Mouse (Mus musculus) cerebellum, adult 2 months (tissue): ENCODE results near the gene Iqgap1. TPM values are rescaled to one million over a fixed set of nuclear protein-coding genes. Genes with fewer than 3 reads are reported as not detected.

Experiments used
- DNase-seq, 2 experiments: peaks; one replicate each; pipeline ENCODE4 v3.0.0; 2021
- H3K27ac ChIP-seq: fragments of 200-500 bp; 2 replicates; pipeline ENCODE4 v1.5.1; 2012; ENCODE audit warnings: low read length, control low read depth, inconsistent platforms; ENCODE audit not compliant: insufficient read depth
- H3K27me3 ChIP-seq: fragments of 200-500 bp; 2 replicates; pipeline ENCODE4 v1.6.1; 2012; ENCODE audit warnings: inconsistent platforms, mild to moderate bottlenecking, low read length, moderate library complexity; ENCODE audit not compliant: control insufficient read depth, insufficient read depth
- H3K4me1 ChIP-seq: fragments of 200-500 bp; 2 replicates; pipeline ENCODE4 v1.6.1; 2011; ENCODE audit warnings: low read length; ENCODE audit not compliant: control insufficient read depth, insufficient read depth
- H3K4me3 ChIP-seq: fragments of 200-500 bp; replicated peaks from 2 replicates; pipeline ENCODE3; 2011; ENCODE audit warnings: mild to moderate bottlenecking, low read depth, low read length, control low read depth; ENCODE audit not compliant: insufficient read depth
- CTCF ChIP-seq: fragments of 200-500 bp; IDR thresholded peaks from 2 replicates; pipeline ENCODE4 v1.5.1; 2011; ENCODE audit warnings: low read depth, mild to moderate bottlenecking, control low read depth, low read length, moderate library complexity, borderline replicate concordance; ENCODE audit not compliant: insufficient read depth
- POLR2A ChIP-seq: fragments of 200-500 bp; IDR thresholded peaks from 2 replicates; pipeline ENCODE4 v1.6.1; 2011; ENCODE audit warnings: low read length, control low read depth, borderline replicate concordance; ENCODE audit not compliant: insufficient read depth
- WGBS: fragments of 180-500 bp; shearing (Covaris S2); methylation state at CpG from one replicate; pipeline ENCODE4 v1.1.7; 2018; 5-methylcytosine and 5-hydroxymethylcytosine counted together
- polyA plus RNA-seq: library from polyadenylated mRNA; depleted of rRNA; stranded (reverse); fragments of >200 nt; gene quantifications from 2 replicates; pipeline ENCODE4 v1.2.3, GENCODE M21; 2012

The Iqgap1 gene
- polyA plus RNA-seq, 1 experiment = 21.0 TPM

DNA sequence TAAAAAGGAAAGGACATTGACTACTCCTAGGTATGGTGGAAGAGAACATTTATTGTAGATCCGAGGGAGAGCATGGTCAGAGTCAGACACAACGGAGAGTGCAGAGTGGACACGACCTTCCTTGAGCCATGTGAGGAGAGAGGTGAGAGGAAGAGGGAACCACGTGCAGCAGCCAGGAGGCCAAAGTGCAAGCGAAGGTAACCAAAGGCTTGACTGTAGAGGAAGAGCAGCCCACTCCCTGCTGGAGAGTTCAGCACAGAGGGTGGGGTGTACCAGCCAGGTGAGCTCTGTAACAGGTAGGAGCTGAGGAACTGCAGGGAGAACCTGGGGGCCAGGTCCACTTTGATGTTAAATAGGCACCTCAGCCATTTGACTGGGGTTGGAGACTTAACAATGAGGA is 16.4 kb upstream of the Iqgap1 start:
- 81% methylated on average over 5 of the region's 5 CpGs for WGBS
- H3K27me3 ChIP-seq = no peaks in the 10 kb centered on the region
- no peak overlapping the region for H3K27ac ChIP-seq
- TF ChIP-seq POLR2A (no peak), CTCF (no peak)
- DNase-seq = no peak
- H3K4me1 ChIP-seq = no peaks in the 10 kb centered on the region
- H3K4me3 ChIP-seq = no peak overlapping the region

DNA sequence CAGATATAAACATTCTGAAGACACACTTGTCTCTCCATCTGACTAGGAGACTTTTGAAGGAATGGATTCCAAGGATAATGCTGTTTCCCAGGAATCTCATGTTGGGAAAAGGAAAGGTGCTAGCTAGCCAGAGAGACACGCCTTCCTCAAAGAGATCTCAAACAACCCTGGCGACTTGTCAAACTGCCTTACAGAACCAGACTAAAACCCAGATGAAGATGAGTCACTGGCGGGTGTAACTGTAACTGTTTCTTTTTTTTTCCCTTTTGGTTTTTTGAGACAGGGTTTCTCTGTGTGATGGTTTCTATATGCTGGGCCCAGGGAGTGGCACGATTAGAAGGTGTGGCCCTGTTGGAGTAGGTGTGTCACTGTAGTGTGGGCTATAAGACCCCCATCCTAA is 15.2 kb upstream of the Iqgap1 start:
- no peak for DNase-seq
- WGBS = 89% methylated on average over 4 of the region's 4 CpGs

DNA sequence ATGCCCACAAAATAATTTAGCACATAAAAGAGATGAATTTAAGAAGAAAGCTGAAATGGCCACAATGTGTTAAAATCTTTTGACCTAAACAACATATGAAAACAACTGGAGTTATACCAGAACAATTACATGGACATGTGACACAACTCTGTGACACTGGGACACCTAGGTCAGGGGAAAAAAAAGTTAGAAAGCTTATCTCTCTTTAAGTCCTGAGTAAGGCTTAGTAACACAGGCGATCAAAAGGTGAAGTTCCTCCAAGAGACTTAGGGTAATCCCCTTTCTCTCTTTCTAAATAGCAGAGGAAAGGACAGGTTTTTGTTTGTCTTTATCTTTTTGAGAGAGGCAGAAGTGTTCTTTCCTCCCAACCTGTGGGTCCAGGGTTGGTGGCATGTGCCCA is 14.5 kb upstream of the Iqgap1 start:
- DNase-seq = no peak
- H3K4me3 ChIP-seq = no peak overlapping the region
- no peak overlapping the region for H3K27ac ChIP-seq
- no peaks in the 10 kb centered on the region for H3K4me1 ChIP-seq
- TF ChIP-seq CTCF (no peak), POLR2A (no peak)
- 71% methylated on average over 1 of the region's 1 CpGs for WGBS
- H3K27me3 ChIP-seq = no peaks in the 10 kb centered on the region; the same call in 1 of the 2 replicates

More for the DNA sequence above, 15.2 kb upstream of the Iqgap1 start:
- no peak overlapping the region for H3K4me3 ChIP-seq
- no peaks in the 10 kb centered on the region for H3K27me3 ChIP-seq
- H3K4me1 ChIP-seq = no peaks in the 10 kb centered on the region
- TF ChIP-seq CTCF (no peak), POLR2A (no peak)
- no peak overlapping the region for H3K27ac ChIP-seq

DNA sequence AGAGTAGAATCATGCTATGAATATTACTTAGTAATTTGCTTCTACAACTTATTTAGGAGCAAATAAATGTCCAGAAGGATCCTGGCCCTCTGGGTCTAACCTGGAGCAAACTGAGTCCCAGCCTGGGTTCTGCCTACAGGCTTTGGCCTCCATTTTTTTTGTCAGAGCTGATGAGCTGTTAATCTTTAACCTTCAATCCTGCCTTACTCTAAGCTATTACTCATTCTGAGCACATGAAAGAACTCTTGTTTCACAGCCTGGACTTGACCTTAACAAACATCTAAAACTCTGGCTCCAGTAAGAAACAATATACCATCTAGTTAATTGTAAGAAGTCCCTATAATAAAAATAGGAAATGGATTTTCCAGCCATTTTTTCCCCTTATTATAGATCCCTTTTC is 14.0 kb upstream of the Iqgap1 start:
- H3K4me1 ChIP-seq = no peaks in the 10 kb centered on the region
- H3K4me3 ChIP-seq = no peak overlapping the region
- TF ChIP-seq CTCF (no peak), POLR2A (no peak)
- no peak for DNase-seq
- H3K27me3 ChIP-seq = no peaks in the 10 kb centered on the region; the same call in 1 of the 2 replicates
- H3K27ac ChIP-seq = no peak overlapping the region

DNA sequence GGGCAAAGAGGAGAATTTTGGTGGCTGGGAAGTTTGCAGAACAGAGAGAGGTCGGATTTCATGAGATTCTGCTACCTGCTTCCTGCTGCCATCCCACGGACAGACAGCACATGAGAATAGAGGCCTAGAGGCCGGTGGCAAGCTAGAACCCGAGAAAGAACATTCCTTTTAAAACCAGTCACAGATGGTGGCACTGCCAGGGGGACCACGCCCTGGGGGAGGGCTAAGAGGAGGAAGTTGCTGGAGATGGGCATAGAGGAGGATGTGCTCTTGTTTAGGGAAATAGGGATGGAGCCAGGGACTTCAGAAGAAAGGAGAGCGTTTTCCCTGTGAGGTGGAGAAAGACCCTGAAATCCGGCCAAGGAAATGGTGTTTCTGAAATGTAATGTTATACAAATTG is 12.5 kb upstream of the Iqgap1 start:
- H3K27ac ChIP-seq = no peak overlapping the region
- no peaks in the 10 kb centered on the region for H3K4me1 ChIP-seq
- WGBS = 47% methylated on average over 7 of the region's 7 CpGs
- no peak for DNase-seq
- no peak overlapping the region for H3K4me3 ChIP-seq
- TF ChIP-seq CTCF (no peak), POLR2A (no peak)
- H3K27me3 ChIP-seq = no peaks in the 10 kb centered on the region; the same call in 1 of the 2 replicates

DNA sequence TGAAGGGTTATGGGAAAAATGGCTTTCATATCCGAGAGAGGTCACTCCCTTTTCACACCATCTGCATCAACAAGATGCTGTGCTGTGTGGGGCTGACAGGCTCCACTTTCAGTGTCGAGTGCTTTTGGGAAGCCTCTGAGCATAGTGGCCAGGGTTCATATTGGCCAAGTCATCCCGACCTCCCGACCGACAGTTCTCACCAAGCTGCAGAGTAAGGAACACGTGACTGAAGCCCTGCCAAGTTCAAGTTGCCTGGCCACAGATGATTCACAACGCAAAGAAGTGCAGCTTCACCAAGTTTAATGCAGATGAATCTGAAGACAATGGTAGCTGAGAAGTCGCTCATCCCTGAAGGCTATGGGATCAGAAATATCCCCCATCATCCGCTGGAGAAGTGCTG is 12.0 kb upstream of the Iqgap1 start:
- TF ChIP-seq CTCF = no peak
- no peak for TF ChIP-seq POLR2A
- WGBS = 28% methylated on average over 9 of the region's 9 CpGs

DNA sequence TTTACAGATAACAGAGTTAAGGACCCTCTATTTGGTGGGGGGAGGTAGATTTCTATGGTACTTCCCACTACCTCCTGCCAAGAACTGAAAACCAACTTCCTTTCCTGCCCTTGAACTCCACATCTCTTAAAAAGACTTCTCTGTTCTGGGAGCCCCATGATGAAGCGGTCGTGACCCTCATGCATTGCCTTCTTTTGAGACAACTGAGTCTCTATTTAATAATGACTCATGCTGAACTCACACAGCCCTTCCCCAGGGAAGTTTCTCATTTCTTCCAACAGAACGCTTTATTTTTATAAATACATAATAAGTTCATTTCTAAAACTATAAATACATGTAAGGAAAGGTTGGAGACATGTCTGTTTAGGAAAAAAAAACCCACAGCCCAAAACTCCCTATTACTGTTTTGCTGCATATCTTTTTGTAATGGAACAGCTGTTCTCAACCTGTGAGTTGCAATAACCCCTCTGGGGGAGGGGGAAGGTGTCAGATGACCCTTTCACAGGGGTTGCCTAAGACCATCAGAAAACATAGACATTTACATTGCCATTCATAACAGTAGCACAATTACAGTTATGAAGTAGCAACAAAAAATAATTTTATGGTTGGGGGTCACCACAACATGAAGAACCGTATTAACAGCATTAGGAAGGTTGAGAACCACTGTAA is 10.3 kb upstream of the Iqgap1 start:
- no peak overlapping the region for H3K4me3 ChIP-seq
- 89% methylated on average over 4 of the region's 4 CpGs for WGBS
- no peaks in the 10 kb centered on the region for H3K4me1 ChIP-seq
- H3K27me3 ChIP-seq = no peaks in the 10 kb centered on the region; the same call in 1 of the 2 replicates
- no peak for TF ChIP-seq CTCF
- TF ChIP-seq POLR2A = no peak
- H3K27ac ChIP-seq = no peak overlapping the region
- DNase-seq = no peak

More for the DNA sequence above, 12.0 kb upstream of the Iqgap1 start:
- no peak for DNase-seq
- Histone ChIP-seq H3K27me3 (no peaks in the 10 kb centered on the region; the same call in 1 of the 2 replicates), H3K4me3 (no peak overlapping the region), H3K4me1 (no peaks in the 10 kb centered on the region), H3K27ac (no peak overlapping the region)
